8 mouse cellular contexts compared by ENCODE assay signal in genomic region chr7:143460217-143460834, GRCm38 (mm10). TPM values are rescaled to one million over a fixed set of nuclear protein-coding genes. Genes with fewer than 3 reads are reported as not detected.
DNase-seq lines count a peak whose midpoint lies in the region; ATAC-seq and TF ChIP-seq lines count a peak whose summit lies in the region.

No protein-coding gene starts in this region.

- ATAC-seq in kidney, postnatal 0 days (replicated peaks; ENCODE audit: low FRiP score, low read depth): no peak; the same call in 1 of the 2 replicates
- no peak for ATAC-seq in embryonic facial prominence, embryonic 13.5 days (ENCODE audit: insufficient number of reproducible peaks, insufficient read depth, low FRiP score, low TSS enrichment, low read depth)
- ATAC-seq in hindbrain, embryonic 16.5 days: no peak
- ATAC-seq in midbrain, embryonic 15.5 days (replicated peaks): no peak; the same call in 1 of the 2 replicates

- 46% methylated on average over 57 of the region's 60 CpGs for WGBS in kidney, postnatal 0 days
- 42% methylated on average over 60 of the region's 60 CpGs for WGBS in embryonic facial prominence, embryonic 13.5 days
- 42% methylated on average over 47 of the region's 60 CpGs for WGBS in hindbrain, embryonic 16.5 days
- 49% methylated on average over 60 of the region's 60 CpGs for WGBS in midbrain, embryonic 15.5 days

- H3K27me3 ChIP-seq in kidney, postnatal 0 days (ENCODE audit: insufficient read depth, low read length): no peaks in the 10 kb centered on the region
- H3K27me3 ChIP-seq in embryonic facial prominence, embryonic 13.5 days: peaks cover 7% of the 10 kb centered on the region; the same call in 1 of the 2 replicates
- H3K27me3 ChIP-seq in hindbrain, embryonic 16.5 days (replicated peaks; ENCODE audit: control insufficient read depth, insufficient read depth, low read length): no peaks in the 10 kb centered on the region
- H3K27me3 ChIP-seq in midbrain, embryonic 15.5 days (replicated peaks): no peaks in the 10 kb centered on the region

- peak overlapping the region; percentile 68 for H3K27ac ChIP-seq in kidney, postnatal 0 days
- H3K27ac ChIP-seq in embryonic facial prominence, embryonic 13.5 days: peak overlapping the region; percentile 87
- 0 out of 2 replicates have a peak overlapping the region, but pooled peaks have one; percentile 59 for H3K27ac ChIP-seq in hindbrain, embryonic 16.5 days (ENCODE audit: low read depth, low read length)
- peak overlapping the region; percentile 64 for H3K27ac ChIP-seq in midbrain, embryonic 15.5 days

- no peak for DNase-seq in kidney, postnatal 0 days (ENCODE audit: low spot score)
- no peak for DNase-seq in kidney, adult 8-10 months
- DNase-seq in urinary bladder, postnatal 25 days (ENCODE audit: low spot score): no peak
- DNase-seq in adipocyte (ENCODE audit: low spot score): no peak
- DNase-seq in cerebellum, adult 11-12 months: no peak

- H3K36me3 ChIP-seq in kidney, postnatal 0 days (ENCODE audit: insufficient read depth, low read length): no peaks in the 10 kb centered on the region
- peaks cover 16% of the 10 kb centered on the region for H3K36me3 ChIP-seq in embryonic facial prominence, embryonic 13.5 days
- H3K36me3 ChIP-seq in hindbrain, embryonic 16.5 days (ENCODE audit: control insufficient read depth, insufficient read depth, low read length): no peaks in the 10 kb centered on the region
- no peaks in the 10 kb centered on the region for H3K36me3 ChIP-seq in midbrain, embryonic 15.5 days (replicated peaks)

- H3K4me3 ChIP-seq in kidney, postnatal 0 days (replicated peaks; ENCODE audit: low read depth, low read length): peak overlapping the region; percentile 52
- H3K4me3 ChIP-seq in embryonic facial prominence, embryonic 13.5 days: peak overlapping the region; percentile 63
- H3K4me3 ChIP-seq in hindbrain, embryonic 16.5 days (ENCODE audit: low read length): peak overlapping the region; percentile 51
- peak overlapping the region; percentile 51 for H3K4me3 ChIP-seq in midbrain, embryonic 15.5 days

- H3K4me2 ChIP-seq in kidney, postnatal 0 days (ENCODE audit: low read length): peak overlapping the region; percentile 63
- H3K4me2 ChIP-seq in embryonic facial prominence, embryonic 13.5 days: peak overlapping the region; percentile 60
- H3K4me2 ChIP-seq in hindbrain, embryonic 16.5 days (ENCODE audit: low read length): peak overlapping the region; percentile 57
- peak overlapping the region; percentile 52 for H3K4me2 ChIP-seq in midbrain, embryonic 15.5 days

- TF ChIP-seq CTCF in kidney, postnatal 0 days (IDR thresholded peaks at IDR 0.05; ENCODE audit: low read depth): 0 out of 2 replicates have a peak, but pooled peaks have one; percentile 3

- peak overlapping the region; percentile 67 for H3K9ac ChIP-seq in kidney, postnatal 0 days (ENCODE audit: low read depth, low read length)
- H3K9ac ChIP-seq in embryonic facial prominence, embryonic 13.5 days: peak overlapping the region; percentile 84
- peak overlapping the region; percentile 67 for H3K9ac ChIP-seq in hindbrain, embryonic 16.5 days (ENCODE audit: low read depth, low read length)
- H3K9ac ChIP-seq in midbrain, embryonic 15.5 days: peak overlapping the region; percentile 47

- peaks cover 17% of the 10 kb centered on the region; the same call in 1 of the 2 replicates for H3K9me3 ChIP-seq in kidney, postnatal 0 days (replicated peaks; ENCODE audit: low read length)
- H3K9me3 ChIP-seq in embryonic facial prominence, embryonic 13.5 days: peaks cover 27% of the 10 kb centered on the region
- peaks cover 20% of the 10 kb centered on the region for H3K9me3 ChIP-seq in hindbrain, embryonic 16.5 days (ENCODE audit: control insufficient read depth, low read length)
- 0 out of 2 replicates have a peak, but pooled peaks cover 2% of the 10 kb centered on the region for H3K9me3 ChIP-seq in midbrain, embryonic 15.5 days

- no peaks in the 10 kb centered on the region for H3K4me1 ChIP-seq in kidney, postnatal 0 days (replicated peaks; ENCODE audit: insufficient read depth, low read length)
- H3K4me1 ChIP-seq in embryonic facial prominence, embryonic 13.5 days: peaks cover 38% of the 10 kb centered on the region
- H3K4me1 ChIP-seq in hindbrain, embryonic 16.5 days (ENCODE audit: control insufficient read depth, insufficient read depth, low read depth, low read length): no peaks in the 10 kb centered on the region; the same call in 1 of the 2 replicates
- peaks cover 8% of the 10 kb centered on the region; the same call in 1 of the 2 replicates for H3K4me1 ChIP-seq in midbrain, embryonic 15.5 days

RNA-seq across cellular contexts. Expression of gene Cdkn1c, which starts 0.5 kb away (rescaled TPM):
- polyA plus RNA-seq in kidney, postnatal 0 days (2015; fragmentation: Nextera tagmentation; extraction: Ambion mirVana): 498 and 594 TPM in 2 replicates
- 873 and 944 TPM in 2 replicates for polyA plus RNA-seq in embryonic facial prominence, embryonic 13.5 days (2015; fragmentation: Nextera tagmentation; extraction: Ambion mirVana)
- polyA plus RNA-seq in hindbrain, embryonic 16.5 days (2015; fragmentation: Nextera tagmentation; extraction: Ambion mirVana): 165 and 231 TPM in 2 replicates
- polyA plus RNA-seq in midbrain, embryonic 15.5 days (2015; fragmentation: Nextera tagmentation; extraction: Ambion mirVana): 288 and 345 TPM in 2 replicates

RNA-seq across cellular contexts. Expression of gene Slc22a18, which starts 13.2 kb away (rescaled TPM):
- polyA plus RNA-seq in kidney, postnatal 0 days (2015; fragmentation: Nextera tagmentation; extraction: Ambion mirVana): 22.1 and 22.7 TPM in 2 replicates
- polyA plus RNA-seq in embryonic facial prominence, embryonic 13.5 days (2015; fragmentation: Nextera tagmentation; extraction: Ambion mirVana): 2.5 and 3.0 TPM in 2 replicates
- 0.79 and 1.00 TPM in 2 replicates for polyA plus RNA-seq in hindbrain, embryonic 16.5 days (2015; fragmentation: Nextera tagmentation; extraction: Ambion mirVana)
- polyA plus RNA-seq in midbrain, embryonic 15.5 days (2015; fragmentation: Nextera tagmentation; extraction: Ambion mirVana): 0.97 and 1.0 TPM in 2 replicates

RNA-seq across cellular contexts. Expression of gene Phlda2, which starts 42.6 kb away (rescaled TPM):
- 23.8 and 23.9 TPM in 2 replicates for polyA plus RNA-seq in kidney, postnatal 0 days (2015; fragmentation: Nextera tagmentation; extraction: Ambion mirVana)
- polyA plus RNA-seq in embryonic facial prominence, embryonic 13.5 days (2015; fragmentation: Nextera tagmentation; extraction: Ambion mirVana): 7.0 and 8.5 TPM in 2 replicates
- polyA plus RNA-seq in hindbrain, embryonic 16.5 days (2015; fragmentation: Nextera tagmentation; extraction: Ambion mirVana): 0.56 and 0.57 TPM in 2 replicates
- 0.51 and 0.66 TPM in 2 replicates for polyA plus RNA-seq in midbrain, embryonic 15.5 days (2015; fragmentation: Nextera tagmentation; extraction: Ambion mirVana)
